In genomic region chr11:112298901-112299341, GRCm38 (mm10) we compare ENCODE assay signal across 13 mouse cellular contexts.
DNase-seq lines count a peak whose midpoint lies in the region; ATAC-seq lines count a peak whose summit lies in the region.
"Had no signal": no experiment of that assay in that cellular context is flagged by ENCODE, and none has a peak within 500 bp of the region (broad histone marks: within the 10 kb centered on the region; RNA-seq: fewer than 3 reads in every experiment).

No protein-coding gene starts in this region.

- no peak overlapping the region for H3K4me3 ChIP-seq in embryonic facial prominence, embryonic 13.5 days
- no peak overlapping the region for H3K4me3 ChIP-seq in embryonic facial prominence, embryonic 10.5 days
- H3K4me3 ChIP-seq in intestine, embryonic 16.5 days (ENCODE audit: low read length): no peak overlapping the region
- H3K4me3 ChIP-seq: heart, embryonic 13.5 days; liver, embryonic 12.5 days had no signal

- H3K36me3 ChIP-seq in embryonic facial prominence, embryonic 13.5 days: no peaks in the 10 kb centered on the region
- no peaks in the 10 kb centered on the region for H3K36me3 ChIP-seq in embryonic facial prominence, embryonic 10.5 days (replicated peaks)
- H3K36me3 ChIP-seq in intestine, embryonic 16.5 days (ENCODE audit: control insufficient read depth, insufficient read depth, low read length): no peaks in the 10 kb centered on the region
- H3K36me3 ChIP-seq: heart, embryonic 13.5 days; liver, embryonic 12.5 days had no signal

- ATAC-seq in embryonic facial prominence, embryonic 13.5 days (ENCODE audit: insufficient number of reproducible peaks, insufficient read depth, low FRiP score, low TSS enrichment, low read depth): no peak
- ATAC-seq in intestine, embryonic 16.5 days: no peak
- ATAC-seq: liver, embryonic 12.5 days had no signal

- WGBS in embryonic facial prominence, embryonic 13.5 days: 63% methylated on average over 5 of the region's 5 CpGs
- 85% methylated on average over 5 of the region's 5 CpGs for WGBS in embryonic facial prominence, embryonic 10.5 days
- 72% methylated on average over 5 of the region's 5 CpGs for WGBS in intestine, embryonic 16.5 days

- H3K9ac ChIP-seq in embryonic facial prominence, embryonic 13.5 days: no peak overlapping the region
- no peak overlapping the region for H3K9ac ChIP-seq in intestine, embryonic 16.5 days (ENCODE audit: low read depth, low read length)
- H3K9ac ChIP-seq: heart, embryonic 13.5 days; liver, embryonic 12.5 days had no signal

- H3K27me3 ChIP-seq in embryonic facial prominence, embryonic 13.5 days: peaks cover 40% of the 10 kb centered on the region
- no peaks in the 10 kb centered on the region for H3K27me3 ChIP-seq in embryonic facial prominence, embryonic 10.5 days (replicated peaks; ENCODE audit: low read depth, poor library complexity, severe bottlenecking)
- no peaks in the 10 kb centered on the region for H3K27me3 ChIP-seq in intestine, embryonic 16.5 days (replicated peaks; ENCODE audit: control insufficient read depth, insufficient read depth, low read length)
- H3K27me3 ChIP-seq: heart, embryonic 13.5 days; liver, embryonic 12.5 days had no signal

- no peaks in the 10 kb centered on the region for H3K9me3 ChIP-seq in embryonic facial prominence, embryonic 13.5 days
- H3K9me3 ChIP-seq in embryonic facial prominence, embryonic 10.5 days: no peaks in the 10 kb centered on the region
- no peaks in the 10 kb centered on the region for H3K9me3 ChIP-seq in intestine, embryonic 16.5 days (ENCODE audit: control insufficient read depth, low read length)
- H3K9me3 ChIP-seq: heart, embryonic 13.5 days; liver, embryonic 12.5 days had no signal

- DNase-seq in embryonic facial prominence, embryonic 10.5 days (ENCODE audit: low spot score): no peak
- DNase-seq in frontal cortex, postnatal 25 days (ENCODE audit: low spot score in 2 of 2): peak; percentile 2 to 11
- DNase-seq in left cerebral cortex, adult 18-20 months (ENCODE audit: low spot score in 2 of 2): peak; percentile 16 to 44
- DNase-seq in right cerebral cortex, postnatal 14 days: peak; percentile 22
- no peak for DNase-seq in lung, postnatal 25 days (ENCODE audit: low spot score)
- DNase-seq in adrenal gland, postnatal 36 days: no peak
- DNase-seq: cerebellum, postnatal 10 days; gastrocnemius, postnatal 14 days; kidney, adult 2 months had no signal

- H3K27ac ChIP-seq in embryonic facial prominence, embryonic 13.5 days: peak overlapping the region; percentile 0; the same call in 1 of the 2 replicates
- H3K27ac ChIP-seq in embryonic facial prominence, embryonic 10.5 days (replicated peaks): no peak overlapping the region
- no peak overlapping the region for H3K27ac ChIP-seq in intestine, embryonic 16.5 days (ENCODE audit: low read length)
- H3K27ac ChIP-seq: heart, embryonic 13.5 days; liver, embryonic 12.5 days had no signal

- no peak overlapping the region for H3K4me2 ChIP-seq in embryonic facial prominence, embryonic 13.5 days
- H3K4me2 ChIP-seq in intestine, embryonic 16.5 days (ENCODE audit: low read depth, low read length): no peak overlapping the region
- H3K4me2 ChIP-seq: heart, embryonic 13.5 days; liver, embryonic 12.5 days had no signal

- peaks cover 9% of the 10 kb centered on the region; the same call in 1 of the 2 replicates for H3K4me1 ChIP-seq in embryonic facial prominence, embryonic 13.5 days
- peaks cover 10% of the 10 kb centered on the region for H3K4me1 ChIP-seq in embryonic facial prominence, embryonic 10.5 days
- no peaks in the 10 kb centered on the region for H3K4me1 ChIP-seq in intestine, embryonic 16.5 days (ENCODE audit: control insufficient read depth, insufficient read depth, low read length)
- H3K4me1 ChIP-seq: heart, embryonic 13.5 days; liver, embryonic 12.5 days had no signal

Comparison
In these comparisons a context has a peak if more than half of its experiments do, and no peak if none do; other contexts are left out.
1. DNase-seq: peak in frontal cortex, postnatal 25 days (2 of 2), left cerebral cortex, adult 18-20 months (2 of 2) and right cerebral cortex, postnatal 14 days (single experiment); none in embryonic facial prominence, embryonic 10.5 days (single experiment), lung, postnatal 25 days (single experiment) and adrenal gland, postnatal 36 days (0 of 2).